Comparison of ENCODE assay signal across 10 mouse cellular contexts in the genomic region with DNA sequence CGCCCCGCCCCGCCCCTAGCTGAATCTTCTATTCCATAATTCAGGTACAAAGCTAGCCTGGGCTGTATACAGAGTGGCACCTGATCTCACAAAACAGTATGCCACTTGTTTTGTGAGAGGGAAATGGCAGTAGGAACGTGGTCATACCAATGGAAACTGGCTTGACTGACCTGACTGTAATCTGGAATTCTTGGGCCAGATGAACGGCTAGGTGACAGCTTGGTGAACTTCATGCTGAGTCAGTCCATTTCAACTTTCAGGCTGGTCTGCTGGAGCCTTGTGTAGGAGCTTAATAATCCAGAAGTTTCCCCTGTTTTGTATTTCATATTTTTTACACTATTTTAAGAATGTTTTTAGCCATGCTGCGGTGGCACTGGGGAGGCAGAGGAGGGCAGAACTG. TPM values are rescaled to one million over a fixed set of nuclear protein-coding genes. Genes with fewer than 3 reads are reported as not detected.
DNase-seq lines count a peak whose midpoint lies in the region; ATAC-seq and TF ChIP-seq lines count a peak whose summit lies in the region.
"Had no signal": no experiment of that assay in that cellular context is flagged by ENCODE, and none has a peak within 500 bp of the region (broad histone marks: within the 10 kb centered on the region; RNA-seq: fewer than 3 reads in every experiment).

No protein-coding gene starts in this region.

- intact Hi-C loops in gastrocnemius, postnatal 36 days (cut with DNase I) = no loop called here

- H3K9ac ChIP-seq in kidney, embryonic 16.5 days (replicated peaks; ENCODE audit: low read length) = no peak overlapping the region
- H3K9ac ChIP-seq in hindbrain, embryonic 14.5 days = no peak overlapping the region
- no peak overlapping the region for H3K9ac ChIP-seq in liver, postnatal 0 days (replicated peaks)

- H3K4me1 ChIP-seq in kidney, embryonic 16.5 days (ENCODE audit: insufficient read depth, low read length) = peaks cover 15% of the 10 kb centered on the region; the same call in 1 of the 2 replicates
- peaks cover 36% of the 10 kb centered on the region for H3K4me1 ChIP-seq in embryonic facial prominence, embryonic 10.5 days
- peaks cover 18% of the 10 kb centered on the region for H3K4me1 ChIP-seq in hindbrain, embryonic 14.5 days (replicated peaks; ENCODE audit: control insufficient read depth, insufficient read depth, low read length)
- peaks cover 33% of the 10 kb centered on the region for H3K4me1 ChIP-seq in liver, postnatal 0 days (ENCODE audit: insufficient read depth)

- H3K4me2 ChIP-seq in kidney, embryonic 16.5 days (replicated peaks; ENCODE audit: low read depth, low read length) = peak overlapping the region; percentile 65; the same call in 1 of the 2 replicates
- 0 out of 2 replicates have a peak overlapping the region, but pooled peaks have one; percentile 74 for H3K4me2 ChIP-seq in hindbrain, embryonic 14.5 days (replicated peaks)
- peak overlapping the region; percentile 92 for H3K4me2 ChIP-seq in liver, postnatal 0 days (ENCODE audit: low read depth, low read length)

- TF ChIP-seq EP300 in liver, postnatal 0 days (IDR thresholded peaks at IDR 0.05; ENCODE audit: low read depth) = no peak

- TF ChIP-seq CTCF in liver, postnatal 0 days (IDR thresholded peaks at IDR 0.05; ENCODE audit: low read depth) = no peak

- no peak overlapping the region for H3K27ac ChIP-seq in kidney, embryonic 16.5 days (ENCODE audit: low read length)
- H3K27ac ChIP-seq in embryonic facial prominence, embryonic 10.5 days (replicated peaks) = no peak overlapping the region
- no peak overlapping the region for H3K27ac ChIP-seq in hindbrain, embryonic 14.5 days
- peak overlapping the region; percentile 93; the same call in 1 of the 2 replicates for H3K27ac ChIP-seq in liver, postnatal 0 days (ENCODE audit: low read depth)

- DNase-seq in kidney, postnatal 36 days = no peak
- no peak for DNase-seq in embryonic facial prominence, embryonic 10.5 days (ENCODE audit: low spot score)
- no peak for DNase-seq in hindbrain, embryonic 14.5 days (ENCODE audit: low spot score)
- DNase-seq in liver, postnatal 0 days = no peak
- no peak for DNase-seq in cerebellum, postnatal 25 days
- no peak for DNase-seq in kidney, adult 9 months
- no peak for DNase-seq in gastrocnemius, postnatal 36 days
- DNase-seq: right cerebral cortex, postnatal 4 days had no signal

- no peaks in the 10 kb centered on the region for H3K27me3 ChIP-seq in kidney, embryonic 16.5 days (ENCODE audit: insufficient read depth, low read length)
- no peaks in the 10 kb centered on the region for H3K27me3 ChIP-seq in embryonic facial prominence, embryonic 10.5 days (replicated peaks; ENCODE audit: low read depth, poor library complexity, severe bottlenecking)
- no peaks in the 10 kb centered on the region for H3K27me3 ChIP-seq in hindbrain, embryonic 14.5 days (ENCODE audit: control insufficient read depth, insufficient read depth, low read length)
- no peaks in the 10 kb centered on the region for H3K27me3 ChIP-seq in liver, postnatal 0 days (ENCODE audit: insufficient read depth, low read length)

- H3K9me3 ChIP-seq in kidney, embryonic 16.5 days (ENCODE audit: low read length) = no peaks in the 10 kb centered on the region
- H3K9me3 ChIP-seq in embryonic facial prominence, embryonic 10.5 days = no peaks in the 10 kb centered on the region
- no peaks in the 10 kb centered on the region for H3K9me3 ChIP-seq in hindbrain, embryonic 14.5 days (ENCODE audit: control insufficient read depth, low read length)
- no peaks in the 10 kb centered on the region for H3K9me3 ChIP-seq in liver, postnatal 0 days (ENCODE audit: low read length)

- ATAC-seq in kidney, embryonic 16.5 days (ENCODE audit: low FRiP score, low TSS enrichment) = no peak
- no peak for ATAC-seq in hindbrain, embryonic 14.5 days (ENCODE audit: low FRiP score)
- no peak for ATAC-seq in liver, postnatal 0 days

- no peak overlapping the region for H3K4me3 ChIP-seq in kidney, embryonic 16.5 days (ENCODE audit: low read length)
- peak overlapping the region; percentile 85 for H3K4me3 ChIP-seq in embryonic facial prominence, embryonic 10.5 days
- H3K4me3 ChIP-seq in hindbrain, embryonic 14.5 days (replicated peaks; ENCODE audit: low read length) = no peak overlapping the region
- H3K4me3 ChIP-seq in liver, postnatal 0 days (ENCODE audit: low read depth, low read length) = peak overlapping the region; percentile 61; the same call in 1 of the 2 replicates

- WGBS in kidney, embryonic 16.5 days = 76% methylated on average over 6 of the region's 6 CpGs
- 74% methylated on average over 6 of the region's 6 CpGs for WGBS in embryonic facial prominence, embryonic 10.5 days
- 83% methylated on average over 6 of the region's 6 CpGs for WGBS in hindbrain, embryonic 14.5 days
- 76% methylated on average over 6 of the region's 6 CpGs for WGBS in liver, postnatal 0 days (ENCODE audit: insufficient replicate concordance)

- H3K36me3 ChIP-seq in kidney, embryonic 16.5 days (ENCODE audit: insufficient read depth, low read length) = no peaks in the 10 kb centered on the region
- no peaks in the 10 kb centered on the region; the same call in 1 of the 2 replicates for H3K36me3 ChIP-seq in embryonic facial prominence, embryonic 10.5 days (replicated peaks)
- no peaks in the 10 kb centered on the region for H3K36me3 ChIP-seq in hindbrain, embryonic 14.5 days (replicated peaks; ENCODE audit: control insufficient read depth, insufficient read depth)
- no peaks in the 10 kb centered on the region for H3K36me3 ChIP-seq in liver, postnatal 0 days (replicated peaks; ENCODE audit: insufficient read depth, low read length)

RNA-seq across cellular contexts. Expression of gene Fdxr, which starts 1.3 kb away (rescaled TPM):
- polyA plus RNA-seq in kidney, embryonic 16.5 days (2015; fragmentation: Nextera tagmentation; extraction: Ambion mirVana) = 20.0 and 23.6 TPM in 2 replicates
- polyA plus RNA-seq in embryonic facial prominence, embryonic 10.5 days (2016; fragmentation: Nextera tagmentation; extraction: Ambion mirVana) = 17.6 and 18.1 TPM in 2 replicates
- polyA plus RNA-seq in hindbrain, embryonic 14.5 days (2014; fragmentation: Nextera tagmentation; extraction: Ambion mirVana) = 15.2 TPM in 2 replicates
- 7.0 and 7.3 TPM in 2 replicates for polyA plus RNA-seq in liver, postnatal 0 days (2015; fragmentation: Nextera tagmentation; extraction: Ambion mirVana)
- total RNA-seq in gastrocnemius, postnatal 36 days (2021) = 1 to 10 TPM; 3.6 to 4.4 TPM

RNA-seq across cellular contexts. Expression of gene Grin2c, which starts 11.1 kb away (rescaled TPM):
- polyA plus RNA-seq in kidney, embryonic 16.5 days (2015; fragmentation: Nextera tagmentation; extraction: Ambion mirVana) = not detected in 2 replicates
- 0.06 and 0.07 TPM in 2 replicates for polyA plus RNA-seq in embryonic facial prominence, embryonic 10.5 days (2016; fragmentation: Nextera tagmentation; extraction: Ambion mirVana)
- 0.33 and 0.35 TPM in 2 replicates for polyA plus RNA-seq in hindbrain, embryonic 14.5 days (2014; fragmentation: Nextera tagmentation; extraction: Ambion mirVana)
- 0.04 and 0.09 TPM in 2 replicates for polyA plus RNA-seq in liver, postnatal 0 days (2015; fragmentation: Nextera tagmentation; extraction: Ambion mirVana)
- not detected for total RNA-seq in gastrocnemius, postnatal 36 days (2021)

RNA-seq across cellular contexts. Expression of gene Fads6, which starts 19.3 kb away (rescaled TPM):
- polyA plus RNA-seq in kidney, embryonic 16.5 days (2015; fragmentation: Nextera tagmentation; extraction: Ambion mirVana) = 0.40 and 0.42 TPM in 2 replicates
- 0.27 and 0.62 TPM in 2 replicates for polyA plus RNA-seq in embryonic facial prominence, embryonic 10.5 days (2016; fragmentation: Nextera tagmentation; extraction: Ambion mirVana)
- polyA plus RNA-seq in hindbrain, embryonic 14.5 days (2014; fragmentation: Nextera tagmentation; extraction: Ambion mirVana) = 1.4 and 1.5 TPM in 2 replicates
- polyA plus RNA-seq in liver, postnatal 0 days (2015; fragmentation: Nextera tagmentation; extraction: Ambion mirVana) = 4.6 and 4.9 TPM in 2 replicates
- 1 to 10 TPM; 2.4 to 3.5 TPM for total RNA-seq in gastrocnemius, postnatal 36 days (2021)

RNA-seq across cellular contexts. Expression of gene Otop2, which starts 28.8 kb away (rescaled TPM):
- polyA plus RNA-seq in kidney, embryonic 16.5 days (2015; fragmentation: Nextera tagmentation; extraction: Ambion mirVana) = 0.64 TPM in 1 of 2 replicates, not detected in the other
- not detected in 2 replicates for polyA plus RNA-seq in embryonic facial prominence, embryonic 10.5 days (2016; fragmentation: Nextera tagmentation; extraction: Ambion mirVana)
- 0.08 and 0.14 TPM in 2 replicates for polyA plus RNA-seq in hindbrain, embryonic 14.5 days (2014; fragmentation: Nextera tagmentation; extraction: Ambion mirVana)
- not detected in 2 replicates for polyA plus RNA-seq in liver, postnatal 0 days (2015; fragmentation: Nextera tagmentation; extraction: Ambion mirVana)
- total RNA-seq in gastrocnemius, postnatal 36 days (2021) = not detected
- polyA plus RNA-seq: urinary bladder, adult 2 months had no signal

RNA-seq across cellular contexts. Expression of gene Ush1g, which starts 43.7 kb away (rescaled TPM):
- 0.05 TPM in 1 of 2 replicates, not detected in the other for polyA plus RNA-seq in kidney, embryonic 16.5 days (2015; fragmentation: Nextera tagmentation; extraction: Ambion mirVana)
- 0.04 TPM in 2 replicates for polyA plus RNA-seq in embryonic facial prominence, embryonic 10.5 days (2016; fragmentation: Nextera tagmentation; extraction: Ambion mirVana)
- polyA plus RNA-seq in hindbrain, embryonic 14.5 days (2014; fragmentation: Nextera tagmentation; extraction: Ambion mirVana) = 0.15 TPM in 1 of 2 replicates, not detected in the other
- 0.29 and 0.46 TPM in 2 replicates for polyA plus RNA-seq in liver, postnatal 0 days (2015; fragmentation: Nextera tagmentation; extraction: Ambion mirVana)
- 1 to 10 TPM in 1 of 2 experiments, under 1 TPM in 1; 0.72 to 1.3 TPM for total RNA-seq in gastrocnemius, postnatal 36 days (2021)
- polyA plus RNA-seq: urinary bladder, adult 2 months had no signal

Comparison
In these comparisons a context has a peak if more than half of its experiments do, and no peak if none do; other contexts are left out.
1. H3K4me3 ChIP-seq: peak in embryonic facial prominence, embryonic 10.5 days (single experiment) and liver, postnatal 0 days (single experiment); none in kidney, embryonic 16.5 days (single experiment) and hindbrain, embryonic 14.5 days (single experiment).
2. Peak in every context shown above with its lines, with median percentiles within 50 percentile points of each other: H3K4me2 ChIP-seq.